Mouse (Mus musculus): Measurements from ENCODE around the gene Rpap3.

Gene Rpap3

DNA sequence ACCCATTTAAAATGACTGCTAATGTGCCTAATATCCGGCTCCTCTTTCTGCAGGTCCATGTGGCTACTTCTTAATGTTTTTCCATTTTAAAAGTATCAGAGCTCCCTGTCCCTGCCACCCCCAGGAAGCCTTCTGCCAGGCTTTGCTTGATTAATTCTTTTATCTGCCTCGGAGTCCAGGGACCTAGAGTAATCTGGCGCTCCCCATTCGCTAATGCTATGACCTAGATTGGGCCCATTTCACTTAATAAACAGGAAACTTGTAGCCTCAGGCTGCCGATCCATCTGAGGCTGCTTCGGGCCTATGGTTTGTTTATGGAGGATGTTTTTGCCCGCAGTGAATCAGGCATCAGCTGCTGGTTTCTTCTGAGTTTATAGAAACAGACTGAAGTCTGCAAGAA lies 59.2 kb downstream of the Rpap3 start:
- DNase-seq (ENCODE audit: low spot score), result no peak

DNA sequence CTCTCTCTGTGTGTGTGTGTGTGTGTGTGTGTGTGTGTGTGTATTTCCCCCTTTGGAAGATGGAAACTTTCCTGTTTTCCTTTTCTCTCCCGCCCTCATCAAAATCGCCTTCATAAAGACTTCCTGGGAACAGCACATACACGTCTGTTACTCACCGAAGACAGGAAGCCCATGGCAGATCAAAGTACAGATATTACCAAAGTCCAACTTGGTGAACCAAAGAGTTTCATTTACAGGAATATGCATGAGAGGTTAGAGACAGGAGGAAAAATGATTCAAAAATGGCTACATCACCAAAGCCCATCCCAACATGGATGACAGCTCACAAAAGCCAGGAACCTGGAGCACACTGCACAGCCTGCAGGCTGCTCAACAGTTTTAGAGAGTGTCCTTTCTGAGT lies 61.6 kb downstream of the Rpap3 start:
- no peak for DNase-seq (ENCODE audit: low spot score)
